Mouse (Mus musculus) hindbrain, embryonic 14.5 days (tissue): ENCODE measurements around the gene Itga9. TPM values are rescaled to one million over a fixed set of nuclear protein-coding genes. Genes with fewer than 3 reads are reported as not detected.
A peak's percentile ranks its signal among the peaks of the same experiment; 100 is the strongest.

Experiments
- ATAC-seq: fragments of 200-750 bp; cut with Nextera tagmentation; 2 replicates; pipeline ENCODE4 v1.8.0; 2017; ENCODE audit warnings: moderate number of reproducible peaks, mild to moderate bottlenecking, moderate TSS enrichment, moderate library complexity; ENCODE audit not compliant: low FRiP score
- DNase-seq: peaks from one replicate; pipeline ENCODE4 v3.0.0-alpha.2; 2015; ENCODE audit warnings: low spot score
- H3K27ac ChIP-seq: fragments of 300-500 bp; sonication (generic); 2 replicates; pipeline ENCODE4 v1.5.1; 2014; ENCODE audit warnings: mild to moderate bottlenecking, moderate library complexity
- H3K27me3 ChIP-seq: fragments of 300-500 bp; sonication (generic); 2 replicates; pipeline ENCODE4 v1.6.1; 2014; ENCODE audit warnings: mild to moderate bottlenecking, low read length, mixed read lengths; ENCODE audit not compliant: control insufficient read depth, insufficient read depth
- H3K36me3 ChIP-seq: fragments of 300-500 bp; sonication (generic); replicated peaks from 2 replicates; pipeline ENCODE4 v1.6.1; 2014; ENCODE audit not compliant: control insufficient read depth, insufficient read depth
- H3K4me1 ChIP-seq: fragments of 300-500 bp; sonication (generic); replicated peaks from 2 replicates; pipeline ENCODE4 v1.6.1; 2014; ENCODE audit warnings: antibody characterized with exemption, low read length, mixed read lengths; ENCODE audit not compliant: control insufficient read depth, insufficient read depth
- H3K4me2 ChIP-seq: fragments of 300-500 bp; sonication (generic); replicated peaks from 2 replicates; pipeline ENCODE4 v1.6.1; 2014; ENCODE audit warnings: mild to moderate bottlenecking, moderate library complexity
- H3K4me3 ChIP-seq: fragments of 300-500 bp; sonication (generic); replicated peaks from 2 replicates; pipeline ENCODE4 v1.5.1; 2014; ENCODE audit warnings: mild to moderate bottlenecking, low read length
- H3K9ac ChIP-seq: fragments of 300-500 bp; sonication (generic); 2 replicates; pipeline ENCODE4 v1.6.1; 2014
- H3K9me3 ChIP-seq: fragments of 300-500 bp; sonication (generic); 2 replicates; pipeline ENCODE4 v1.6.1; 2016; ENCODE audit warnings: low read length; ENCODE audit not compliant: control insufficient read depth
- WGBS: fragments of 180-500 bp; shearing (Covaris S2); extraction: QIAGEN DNeasy Blood & Tissue Kit; methylation state at CpG from one replicate; pipeline ENCODE4 v1.1.7; 2014; 5-methylcytosine and 5-hydroxymethylcytosine counted together
- polyA plus RNA-seq: library from polyadenylated mRNA; unstranded; fragments of >200 nt; fragmentation: Nextera tagmentation; extraction: Ambion mirVana; gene quantifications from 2 replicates; pipeline ENCODE4 v1.2.1, GENCODE M21; 2014

The Itga9 gene
- polyA plus RNA-seq, 1 experiment from 2014 or later, result 4.4 TPM

GRCm38 (mm10) chr9:118776880-118777438, 170.5 kb downstream of the Itga9 start:
- Histone ChIP-seq H3K9me3 (no peaks in the 10 kb centered on the region), H3K36me3 (no peaks in the 10 kb centered on the region), H3K27ac (no peak overlapping the region), H3K9ac (no peak overlapping the region), H3K27me3 (no peaks in the 10 kb centered on the region), H3K4me1 (no peaks in the 10 kb centered on the region), H3K4me3 (no peak overlapping the region), H3K4me2 (no peak overlapping the region)
- DNase-seq, result no peak
- WGBS, result 87% methylated on average over 2 of the region's 2 CpGs
- ATAC-seq, result no peak

- Histone ChIP-seq H3K27me3 (no peaks in the 10 kb centered on the region), H3K9ac (no peak overlapping the region), H3K4me1 (no peaks in the 10 kb centered on the region), H3K27ac (no peak overlapping the region), H3K36me3 (no peaks in the 10 kb centered on the region), H3K9me3 (no peaks in the 10 kb centered on the region), H3K4me2 (no peak overlapping the region), H3K4me3 (no peak overlapping the region)
- 61% methylated on average over 2 of the region's 2 CpGs for WGBS
- ATAC-seq (no peak), DNase-seq (no peak)
These were observed 172.1 kb downstream of the Itga9 start for GRCm38 (mm10) chr9:118778596-118778995.

GRCm38 (mm10) chr9:118784621-118785020, 178.1 kb downstream of the Itga9 start:
- Histone ChIP-seq H3K27me3 (no peaks in the 10 kb centered on the region), H3K36me3 (no peaks in the 10 kb centered on the region), H3K9me3 (no peaks in the 10 kb centered on the region), H3K4me1 (no peaks in the 10 kb centered on the region), H3K9ac (no peak overlapping the region), H3K4me3 (no peak overlapping the region), H3K4me2 (no peak overlapping the region), H3K27ac (no peak overlapping the region)
- WGBS, result 59% methylated on average over 4 of the region's 4 CpGs
- no peak for DNase-seq
- ATAC-seq, result no peak

GRCm38 (mm10) chr9:118785816-118786215, 179.3 kb downstream of the Itga9 start:
- Histone ChIP-seq H3K27me3 (no peaks in the 10 kb centered on the region), H3K9me3 (no peaks in the 10 kb centered on the region), H3K4me3 (no peak overlapping the region), H3K4me2 (no peak overlapping the region), H3K9ac (no peak overlapping the region), H3K36me3 (no peaks in the 10 kb centered on the region), H3K4me1 (no peaks in the 10 kb centered on the region), H3K27ac (no peak overlapping the region)
- DNase-seq (no peak), ATAC-seq (no peak)
- 85% methylated on average over 6 of the region's 6 CpGs for WGBS

GRCm38 (mm10) chr9:118788869-118789281, 182.4 kb downstream of the Itga9 start:
- Histone ChIP-seq H3K4me1 (peaks cover 5% of the 10 kb centered on the region; the same call in 1 of the 2 replicates), H3K9me3 (no peaks in the 10 kb centered on the region), H3K36me3 (no peaks in the 10 kb centered on the region), H3K9ac (no peak overlapping the region), H3K4me3 (no peak overlapping the region), H3K27me3 (no peaks in the 10 kb centered on the region), H3K4me2 (no peak overlapping the region), H3K27ac (no peak overlapping the region)
- ATAC-seq, result no peak
- no peak for DNase-seq
- 62% methylated on average over 10 of the region's 10 CpGs for WGBS

GRCm38 (mm10) chr9:118791231-118791630, 184.7 kb downstream of the Itga9 start:
- peak; percentile 69 for ATAC-seq

GRCm38 (mm10) chr9:118793151-118793785, 186.8 kb downstream of the Itga9 start:
- Histone ChIP-seq H3K9ac (no peak overlapping the region), H3K27me3 (no peaks in the 10 kb centered on the region), H3K27ac (no peak overlapping the region), H3K4me1 (peaks cover 5% of the 10 kb centered on the region; the same call in 1 of the 2 replicates), H3K9me3 (no peaks in the 10 kb centered on the region), H3K4me2 (no peak overlapping the region), H3K36me3 (no peaks in the 10 kb centered on the region), H3K4me3 (no peak overlapping the region)
- WGBS, result 80% methylated on average over 14 of the region's 21 CpGs
- DNase-seq (no peak), ATAC-seq (no peak)

More at GRCm38 (mm10) chr9:118791231-118791630, 184.7 kb downstream of the Itga9 start:
- Histone ChIP-seq H3K9me3 (no peaks in the 10 kb centered on the region), H3K4me3 (no peak overlapping the region), H3K4me1 (peaks cover 5% of the 10 kb centered on the region; the same call in 1 of the 2 replicates), H3K4me2 (no peak overlapping the region), H3K27me3 (no peaks in the 10 kb centered on the region), H3K36me3 (no peaks in the 10 kb centered on the region), H3K27ac (peak overlapping the region; percentile 59), H3K9ac (no peak overlapping the region)
- 37% methylated on average over 3 of the region's 3 CpGs for WGBS
- DNase-seq, result peak; percentile 53

GRCm38 (mm10) chr9:118794668-118795067, 188.2 kb downstream of the Itga9 start:
- H3K9me3 ChIP-seq, result no peaks in the 10 kb centered on the region
- no peak for ATAC-seq
- H3K4me3 ChIP-seq, result no peak overlapping the region
- no peaks in the 10 kb centered on the region for H3K27me3 ChIP-seq
- peaks cover 9% of the 10 kb centered on the region for H3K4me1 ChIP-seq
- no peak for DNase-seq
- no peaks in the 10 kb centered on the region for H3K36me3 ChIP-seq
- 63% methylated on average over 2 of the region's 2 CpGs for WGBS
- no peak overlapping the region for H3K9ac ChIP-seq
- no peak overlapping the region for H3K27ac ChIP-seq
- no peak overlapping the region for H3K4me2 ChIP-seq

GRCm38 (mm10) chr9:118795304-118795703, 188.8 kb downstream of the Itga9 start:
- Histone ChIP-seq H3K4me2 (no peak overlapping the region), H3K27me3 (no peaks in the 10 kb centered on the region), H3K9ac (no peak overlapping the region), H3K27ac (no peak overlapping the region), H3K36me3 (no peaks in the 10 kb centered on the region), H3K9me3 (no peaks in the 10 kb centered on the region), H3K4me3 (no peak overlapping the region), H3K4me1 (peaks cover 9% of the 10 kb centered on the region)
- ATAC-seq (no peak), DNase-seq (no peak)
- WGBS, result 42% methylated on average over 4 of the region's 4 CpGs
